Mouse (Mus musculus): ENCODE results near the gene Rpl7a.

Rpl7a gene

DNA sequence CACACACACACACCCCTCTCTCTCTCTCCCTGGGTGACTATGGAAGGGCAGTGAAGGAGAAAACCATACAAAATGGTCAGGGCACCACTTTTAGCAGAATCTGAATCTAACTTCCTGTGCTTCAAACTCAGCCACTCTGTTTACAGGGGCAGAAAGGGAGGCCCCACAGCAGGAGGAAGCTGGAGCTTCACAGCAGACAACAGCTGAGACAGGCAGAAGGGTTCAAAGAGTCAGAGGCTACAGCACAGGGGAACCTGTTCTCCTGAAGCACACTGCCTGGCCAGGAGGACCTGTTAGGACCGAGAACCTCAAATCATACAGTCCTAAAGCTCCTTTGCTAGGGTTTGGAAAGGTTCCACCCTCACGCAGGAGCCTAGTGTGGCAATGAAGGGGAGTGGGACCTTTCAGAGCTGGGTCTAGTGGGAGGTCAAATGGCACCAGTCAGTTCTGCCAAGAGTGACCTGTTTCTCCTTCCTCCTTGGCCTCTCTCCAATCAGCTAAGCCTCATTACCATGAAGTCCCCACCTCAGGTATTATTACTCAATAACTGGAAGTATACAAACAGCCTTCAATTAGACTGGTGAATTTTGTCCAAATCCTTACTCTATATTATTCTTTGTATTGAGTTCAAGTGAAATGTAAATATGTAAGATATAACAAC, 44.3 kb downstream of the Rpl7a start:
- in situ Hi-C loops (cut with MseI, MboI), result no loop called here

DNA sequence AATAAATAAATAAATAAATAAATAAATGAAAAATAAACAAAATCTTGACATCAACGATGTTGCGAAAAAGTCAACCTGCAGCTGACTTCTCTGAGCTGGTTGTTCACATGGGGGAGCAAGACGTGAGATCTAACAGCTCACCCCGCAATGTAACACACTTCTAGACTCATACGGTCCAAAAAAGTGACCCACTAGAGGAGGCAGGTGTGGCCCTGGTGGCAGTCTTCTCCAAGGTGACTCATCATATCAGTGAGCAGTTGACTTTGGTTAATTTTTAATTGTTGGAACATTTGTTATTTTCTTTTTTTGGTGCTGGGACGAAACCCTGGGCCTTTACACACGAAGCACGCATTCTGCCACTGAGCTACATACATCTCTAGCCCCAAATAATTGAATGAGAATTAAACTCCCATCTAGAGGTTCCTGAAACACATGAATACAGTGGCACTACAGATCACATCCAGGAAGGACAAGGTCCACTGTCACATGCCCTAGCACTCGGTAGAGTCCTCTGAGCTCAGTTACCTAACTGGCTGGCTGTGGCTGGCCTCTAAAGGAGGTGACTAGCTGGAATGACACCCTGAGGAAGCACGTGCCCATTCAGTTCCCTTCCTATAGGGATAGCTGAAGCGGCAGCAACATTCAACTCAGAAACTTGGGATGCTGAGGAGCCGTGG, 46.4 kb downstream of the Rpl7a start:
- in situ Hi-C loops (cut with MseI, MboI), result no loop called here

DNA sequence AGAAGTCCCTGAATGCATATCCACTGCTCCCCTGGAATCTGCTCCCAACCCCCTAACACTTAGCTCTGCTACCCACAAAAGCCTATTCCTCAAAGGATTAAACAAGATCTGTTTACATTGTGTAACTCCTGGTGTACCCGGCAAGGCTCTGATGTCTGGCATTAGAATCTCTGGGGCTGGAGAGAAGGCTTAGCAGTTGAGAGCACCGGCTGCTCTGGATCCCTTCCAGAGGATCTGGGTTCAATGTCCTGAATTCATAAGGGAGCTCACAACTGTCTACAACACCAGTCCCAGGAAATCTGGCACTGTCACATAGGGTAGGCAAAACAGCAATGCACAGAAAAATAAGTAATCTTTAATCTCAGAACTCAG, 46.9 kb downstream of the Rpl7a start:
- in situ Hi-C loops (cut with MseI, MboI), result no loop called here

DNA sequence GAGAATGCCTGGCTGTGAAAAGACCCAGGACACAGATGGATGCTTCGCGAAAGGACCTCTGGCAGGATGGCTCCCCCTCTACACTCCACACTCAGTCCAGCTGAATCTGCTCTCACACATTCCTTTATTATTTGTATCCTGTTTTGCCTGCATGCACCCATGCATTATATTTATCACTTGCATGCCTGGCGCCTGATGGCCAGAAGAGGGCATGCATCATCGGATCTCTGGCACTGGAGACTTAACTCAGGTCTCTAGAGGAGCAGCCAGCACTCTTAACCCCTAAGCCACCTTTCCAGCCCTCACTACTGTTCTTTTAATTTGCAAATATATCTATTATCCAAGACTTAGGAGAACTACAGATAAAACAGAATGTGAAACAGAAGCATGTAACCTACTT, 50.2 kb downstream of the Rpl7a start:
- in situ Hi-C loops (cut with MseI, MboI), result no loop called here
